Mouse (Mus musculus) kidney, postnatal 4 days (tissue): ENCODE results near the gene Guca1a.
"Not testable (repeated sequence)": the region's sequence is repeated elsewhere in the genome, so short reads cannot be mapped to it uniquely, and the experiment has no call there.

ENCODE experiments used
- DNase-seq, 2 experiments: peaks; one replicate each; pipeline ENCODE4 v3.0.0; 2021; ENCODE audit warnings: mixed read lengths in 2 of 2

Guca1a gene

DNA sequence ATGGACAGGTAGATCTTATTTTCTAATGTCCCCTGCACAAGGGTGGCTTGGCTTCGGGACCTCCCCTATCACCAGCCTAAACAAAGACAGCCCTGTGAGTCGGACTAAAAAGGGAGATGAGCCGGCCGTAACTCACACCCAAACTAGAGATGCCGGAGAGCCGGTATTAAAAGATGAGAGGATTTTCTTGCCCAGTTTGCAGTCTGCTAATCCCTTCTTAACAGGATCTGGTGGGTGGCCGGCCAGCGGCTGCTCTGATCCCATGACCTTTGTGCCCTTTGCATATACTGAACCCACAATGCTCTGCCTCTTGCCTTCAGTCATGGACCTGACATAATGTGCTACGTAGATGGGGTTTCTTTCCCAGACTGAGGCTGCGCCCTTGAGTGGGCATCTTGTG is at the start of gene Guca1a:
Guca1a (minus strand) TSS at position 134 of the 400 bp plus-strand sequence.
- DNase-seq, result no peak

DNA sequence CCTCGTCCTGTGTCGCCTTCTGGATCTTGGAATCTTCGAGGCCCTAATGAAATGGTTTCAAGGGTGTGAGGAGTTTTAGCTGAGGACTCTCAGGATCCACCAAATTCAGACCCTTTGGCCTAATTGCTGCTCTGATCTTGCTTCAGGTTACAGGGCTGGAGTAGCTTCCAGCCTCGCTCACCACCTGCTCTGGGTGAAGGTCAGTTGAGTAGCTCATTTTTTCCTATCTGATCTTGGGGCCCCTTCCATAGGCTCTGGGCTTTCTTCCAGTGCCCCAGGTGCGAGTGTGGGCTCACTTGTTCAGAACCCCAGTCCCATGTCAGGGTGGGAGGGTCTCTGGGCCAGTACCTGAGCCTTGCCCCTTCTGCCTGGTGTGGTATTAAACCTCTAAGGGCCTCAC is 49.0 kb upstream of the Guca1a start:
- DNase-seq, result no peak

DNA sequence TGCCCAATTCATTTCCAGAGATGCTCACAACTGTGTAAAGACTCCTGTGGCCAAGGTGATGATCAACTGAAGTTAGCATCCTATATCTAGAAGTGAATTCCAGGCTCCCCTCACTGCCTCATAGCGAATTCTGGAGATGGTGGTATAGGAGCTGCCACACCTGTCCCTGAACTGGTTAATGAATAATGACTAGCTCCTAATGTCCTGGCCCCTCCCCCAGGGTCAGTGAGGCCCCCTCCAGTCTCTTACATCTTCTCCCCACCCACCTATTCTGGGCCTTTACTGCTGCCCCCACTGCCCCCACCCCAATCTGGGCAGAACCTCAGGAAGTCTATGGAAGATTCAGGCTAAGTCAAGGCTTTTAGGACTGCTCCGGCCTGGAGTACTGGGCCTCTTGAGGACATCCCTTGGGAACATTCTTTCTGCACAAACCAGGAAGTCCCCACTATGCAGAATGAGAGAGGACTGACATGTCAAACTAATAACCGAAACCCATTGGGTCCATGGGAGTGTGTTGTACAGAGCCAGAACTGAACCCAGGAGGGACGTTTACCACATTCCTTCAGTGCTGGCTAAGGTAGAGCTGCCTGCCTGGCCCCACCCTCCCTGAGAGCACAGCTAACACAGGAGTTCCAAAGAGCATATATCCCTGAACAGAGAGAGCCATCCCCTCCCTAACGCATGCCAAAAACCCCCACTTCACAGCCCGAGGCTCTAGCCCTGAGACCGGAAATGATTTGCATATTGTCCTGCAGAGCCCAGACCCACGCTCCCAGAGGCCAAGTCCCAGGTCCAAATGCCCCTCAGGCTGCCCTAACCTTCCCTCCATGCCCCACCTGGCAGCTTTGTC is 48.4 kb upstream of the Guca1a start:
- peak; percentile 32 to 56 for DNase-seq

DNA sequence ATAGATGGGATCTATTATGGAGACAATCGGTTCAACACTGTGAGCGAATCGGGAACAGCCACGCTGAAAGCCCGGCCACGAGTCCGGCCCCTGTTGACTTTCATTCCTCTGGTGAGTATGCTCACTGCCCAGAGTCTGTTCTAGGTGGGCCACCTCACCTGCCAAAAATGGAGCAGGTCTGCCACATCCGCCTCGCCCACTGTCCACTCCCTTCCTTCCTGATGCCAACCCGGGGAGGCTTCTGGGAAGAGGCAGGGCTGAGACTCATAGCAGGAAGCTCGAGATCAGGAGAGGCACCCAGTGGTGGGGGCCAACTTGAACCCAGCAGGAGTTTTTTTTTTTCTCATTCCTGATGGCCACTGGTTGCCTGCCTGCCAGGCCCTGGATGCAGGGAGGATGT is 46.2 kb upstream of the Guca1a start:
- no peak for DNase-seq

- DNase-seq, result no peak
Observed at GRCm38 (mm10) chr17:47446025-47446424, 45.6 kb upstream of the Guca1a start.

- DNase-seq, result no peak
Observed at GRCm38 (mm10) chr17:47445518-47445917, 45.1 kb upstream of the Guca1a start.

DNA sequence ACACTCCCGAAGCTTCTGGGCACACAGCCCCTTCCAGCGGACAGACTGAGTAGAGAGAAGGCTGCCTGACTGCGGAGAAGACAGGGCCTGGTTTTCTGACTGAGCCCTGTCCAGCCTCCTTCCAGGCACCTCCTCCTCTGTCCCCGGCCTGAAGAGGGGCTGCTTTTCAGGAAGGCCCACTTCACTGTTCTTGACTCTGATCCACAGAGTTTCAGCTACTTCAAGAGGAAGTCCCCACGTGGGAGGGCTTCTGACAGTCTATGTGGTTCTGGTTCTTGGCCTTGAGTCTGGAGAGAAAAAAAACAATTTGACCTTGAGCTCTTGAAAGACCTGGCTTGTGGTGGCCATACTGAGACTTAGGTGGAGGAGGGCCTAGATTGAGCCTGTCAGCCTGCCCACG is 43.7 kb upstream of the Guca1a start:
- DNase-seq, result no peak

- no peak for DNase-seq
Observed at GRCm38 (mm10) chr17:47442271-47442670, 41.9 kb upstream of the Guca1a start.

- DNase-seq, result no peak
Observed at GRCm38 (mm10) chr17:47441296-47442051, 41.1 kb upstream of the Guca1a start.

DNA sequence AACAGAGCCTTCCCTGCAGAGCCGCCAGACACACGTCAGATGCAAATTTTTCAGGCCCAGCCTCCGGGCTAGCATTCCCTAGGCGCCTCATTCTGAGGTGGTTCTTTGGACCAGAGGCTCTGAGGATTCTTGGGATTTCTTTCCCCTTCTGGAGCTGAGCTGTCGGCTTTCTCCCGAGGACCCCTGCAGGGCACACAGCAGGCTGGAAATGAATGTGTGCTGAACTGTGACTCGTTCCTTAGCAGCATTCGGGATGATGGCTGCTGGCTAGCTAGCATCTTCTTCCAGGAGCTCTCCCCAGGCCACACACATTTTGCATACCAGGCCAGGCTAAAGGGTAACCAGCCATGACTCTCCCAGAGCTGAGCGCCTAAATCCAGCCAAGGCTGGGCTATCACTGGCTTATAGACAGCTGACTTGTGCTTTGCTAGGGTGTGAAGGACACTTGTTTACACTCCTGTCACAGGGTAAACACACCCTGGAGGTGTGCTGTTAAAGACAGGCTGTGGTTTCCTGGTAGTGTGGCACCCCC is 40.0 kb upstream of the Guca1a start:
- DNase-seq, result peak; percentile 32 to 52

GRCm38 (mm10) chr17:47439396-47440028 is 39.1 kb upstream of the Guca1a start:
- no peak for DNase-seq

DNA sequence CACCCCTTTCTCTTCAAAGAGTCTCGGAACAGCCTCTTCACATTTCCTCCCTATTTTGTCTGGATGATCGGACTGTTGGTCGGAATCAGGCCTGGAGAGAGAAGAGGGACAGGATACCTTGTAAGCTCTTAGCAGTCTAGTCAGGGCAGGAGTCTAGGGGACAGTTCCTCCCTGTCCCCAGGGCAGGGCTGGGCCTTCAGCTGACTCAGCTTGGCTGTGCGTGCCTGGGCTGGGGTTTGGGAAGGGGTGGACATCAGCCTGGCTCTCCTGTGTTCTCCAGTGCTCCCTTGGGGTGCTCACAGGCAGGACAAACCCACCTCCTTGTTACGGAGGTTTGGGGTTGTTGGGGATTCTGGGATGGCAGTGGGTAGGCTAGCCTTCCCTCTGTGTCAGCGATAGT is 38.2 kb upstream of the Guca1a start:
- DNase-seq, result no peak

DNA sequence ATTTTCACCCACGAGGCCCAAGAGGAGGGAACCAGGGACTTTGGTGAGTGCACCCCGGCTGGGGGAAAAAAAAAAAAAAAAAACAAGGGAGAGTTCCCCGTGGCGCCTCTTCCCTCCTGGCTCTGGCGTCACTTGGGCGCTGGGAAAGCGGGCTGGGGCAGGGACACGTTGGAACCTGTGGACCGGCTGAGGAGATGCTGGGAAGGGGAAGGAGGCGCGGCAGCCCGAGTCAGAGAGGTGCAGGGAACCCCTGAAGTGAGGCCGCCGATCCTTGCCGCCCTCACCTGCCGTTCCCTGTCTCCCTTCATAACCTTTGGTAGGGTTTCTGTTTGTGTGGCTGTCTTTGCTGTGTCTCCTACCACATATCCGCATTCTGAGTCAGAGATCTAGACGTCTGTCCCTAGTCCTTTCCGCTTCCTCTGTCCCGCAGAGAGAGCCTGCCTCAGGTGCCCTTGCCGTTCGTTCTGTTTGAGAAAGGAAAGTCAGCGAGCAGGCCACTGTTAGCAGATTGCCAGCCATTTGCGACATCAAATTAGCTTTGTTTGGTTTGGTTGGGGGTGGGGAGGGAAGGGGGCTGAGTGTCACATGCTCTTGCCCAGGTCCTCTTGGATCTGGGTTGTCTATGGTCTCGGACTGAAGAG is 36.6 kb upstream of the Guca1a start, which contains the start of gene 1700001C19Rik:
1700001C19Rik (minus strand) TSS at position 470 of the 641 bp plus-strand sequence.
- peak; percentile 27 to 47 for DNase-seq

DNA sequence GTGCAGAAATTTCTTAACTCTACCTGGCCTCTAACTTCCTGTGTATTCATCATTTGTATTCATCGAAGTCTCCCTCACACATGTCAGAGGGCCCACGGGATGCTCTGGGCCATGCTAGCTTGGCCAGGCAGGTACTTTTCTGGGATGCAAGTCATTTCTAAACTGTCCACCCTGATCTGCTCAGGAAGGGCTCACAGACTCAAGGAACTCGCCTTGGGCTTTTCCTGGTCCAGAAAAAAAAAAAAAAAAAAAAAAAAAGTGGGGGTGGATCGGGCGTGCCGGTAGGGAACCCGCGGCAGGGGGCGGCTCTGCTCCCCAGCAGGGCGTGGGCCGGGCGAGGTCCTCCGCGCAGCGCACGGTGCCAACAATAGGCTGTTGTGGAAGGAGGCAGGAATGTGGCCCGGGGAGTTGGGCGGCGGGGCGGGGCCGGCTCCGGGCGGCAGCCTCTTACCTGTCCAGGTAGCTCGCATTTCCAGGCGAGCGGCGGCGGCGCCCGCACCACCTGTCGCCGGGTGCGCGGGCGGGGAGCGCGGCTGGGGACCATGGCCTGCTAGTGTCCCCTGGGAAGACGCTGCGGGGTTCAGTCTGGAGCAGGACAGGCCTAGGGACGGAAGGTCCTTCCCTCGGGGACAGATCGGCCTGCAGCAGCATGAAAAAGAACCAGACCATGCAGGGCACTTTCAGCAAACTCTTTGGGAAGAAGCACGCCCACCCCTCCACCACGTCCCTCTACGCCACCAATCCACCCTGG is 35.9 kb upstream of the Guca1a start, which contains the start of gene AI661453:
AI661453 (plus strand) TSS at position 460 of the 751 bp plus-strand sequence.
- peak; percentile 72 to 84 for DNase-seq

- DNase-seq, result peak; percentile 32 to 48
Observed at GRCm38 (mm10) chr17:47430815-47431214, 30.4 kb upstream of the Guca1a start.

DNA sequence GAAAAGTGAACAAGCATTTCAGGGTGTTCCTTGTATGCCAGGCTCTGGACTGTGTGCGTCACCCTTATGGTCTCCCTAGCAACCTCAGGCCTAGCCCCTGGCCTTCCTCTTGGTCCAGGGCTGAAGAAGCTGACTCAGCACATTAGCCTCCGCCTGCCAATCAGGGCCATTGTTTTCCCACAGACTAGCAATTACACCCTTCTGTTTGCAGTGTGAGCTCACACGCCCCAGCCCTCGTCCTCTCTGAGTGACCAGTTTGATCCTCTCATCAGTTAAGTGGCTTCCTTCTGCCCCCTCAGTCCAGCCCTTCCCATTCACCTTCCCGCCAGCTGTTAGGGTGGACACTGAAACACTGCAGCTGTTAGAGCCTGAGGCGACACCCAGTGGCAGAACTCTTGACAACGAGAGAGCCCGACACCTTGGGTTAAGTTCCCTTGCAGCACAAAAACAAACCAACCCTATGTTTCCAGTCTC is 28.5 kb upstream of the Guca1a start:
- peak; percentile 76 to 84 for DNase-seq

- no peak for DNase-seq
Observed at GRCm38 (mm10) chr17:47427316-47427715, 26.9 kb upstream of the Guca1a start.

GRCm38 (mm10) chr17:47424186-47424585 is 23.8 kb upstream of the Guca1a start:
- no peak for DNase-seq

GRCm38 (mm10) chr17:47422616-47423015 is 22.2 kb upstream of the Guca1a start:
- not testable (repeated sequence) for DNase-seq

DNA sequence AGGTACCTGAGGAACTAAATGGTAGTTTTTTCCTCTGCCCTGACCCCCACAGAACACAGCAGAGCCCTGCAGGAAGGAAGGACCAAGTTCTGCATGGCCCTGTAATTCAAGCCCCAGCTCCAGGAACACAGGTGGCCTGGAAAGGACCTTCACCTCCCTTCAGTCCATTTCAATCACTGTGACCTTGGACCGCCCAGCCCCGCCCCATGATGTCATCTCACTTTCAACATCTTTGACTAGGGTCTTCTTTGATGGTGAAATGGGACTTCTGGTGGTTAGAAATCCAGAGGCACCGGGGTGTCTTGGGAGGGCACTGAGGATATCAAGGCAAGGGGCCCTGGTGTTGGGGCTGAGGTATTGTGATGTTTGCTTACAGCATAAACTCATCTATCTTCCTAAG is 21.2 kb upstream of the Guca1a start:
- no peak for DNase-seq

GRCm38 (mm10) chr17:47420195-47420594 is 19.8 kb upstream of the Guca1a start:
- no peak for DNase-seq
